Mouse (Mus musculus) ovary, postnatal 14 days (tissue): Measurements from ENCODE around the gene Scnm1.
"Not testable (repeated sequence)": the region's sequence is repeated elsewhere in the genome, so short reads cannot be mapped to it uniquely, and the experiment has no call there.

Experiments
- DNase-seq: peaks from one replicate; pipeline ENCODE4 v3.0.0; 2022; ENCODE audit warnings: low spot score

Gene Scnm1

DNA sequence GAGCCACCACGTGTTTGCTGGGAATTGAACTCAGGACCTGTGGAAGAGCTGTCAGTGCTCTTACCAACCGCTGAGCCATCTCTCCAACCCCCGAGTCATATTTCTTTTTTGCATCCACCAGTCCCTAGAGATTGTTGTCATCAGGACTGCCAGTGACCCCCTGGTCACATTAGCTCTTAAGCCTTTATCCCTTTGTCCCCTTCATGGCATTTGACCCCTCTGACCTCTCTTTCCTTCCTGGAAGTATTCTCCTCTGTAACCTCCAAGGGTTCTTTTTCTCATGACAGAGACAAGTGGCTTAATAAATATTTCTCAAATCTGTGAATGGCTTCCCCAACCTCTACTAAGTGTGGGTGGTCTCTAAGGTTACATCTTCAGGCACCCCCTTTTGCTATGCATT lies 14.1 kb upstream of the Scnm1 start:
- no peak for DNase-seq

GRCm38 (mm10) chr3:95142617-95143011 lies 8.8 kb upstream of the Scnm1 start:
- DNase-seq: peak; percentile 87

DNA sequence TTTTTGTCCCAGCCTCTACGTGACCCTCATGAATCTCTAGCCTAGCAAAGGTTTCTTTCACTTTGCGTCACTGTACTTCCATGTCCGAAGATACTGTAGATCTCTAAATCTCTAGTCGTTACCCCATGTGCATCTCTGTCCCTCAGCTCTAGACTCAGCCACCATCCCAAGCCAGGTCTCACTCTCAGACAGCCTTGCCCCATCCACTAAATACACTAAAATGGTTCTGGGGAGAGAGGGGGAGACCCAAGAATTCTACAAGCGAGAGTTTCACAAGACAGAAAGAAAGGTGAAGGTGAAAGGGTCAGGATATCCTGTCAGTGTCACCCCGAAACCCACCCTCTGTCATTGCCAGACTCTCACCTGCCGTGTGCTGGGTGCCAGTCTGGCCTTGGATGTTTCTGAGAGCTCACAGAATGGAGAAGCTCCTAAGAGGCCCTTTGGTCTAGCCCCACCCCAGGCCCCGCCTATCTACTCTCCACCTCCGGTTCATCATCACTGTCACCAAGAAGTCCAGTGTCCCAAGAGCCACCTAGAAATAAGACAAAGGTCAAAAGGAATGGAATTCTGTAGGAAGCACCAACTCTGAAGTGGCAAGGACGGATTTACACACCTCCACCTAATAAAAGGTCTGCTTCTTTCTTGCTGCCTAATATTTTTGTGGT lies 8.3 kb upstream of the Scnm1 start, which contains the start of gene Tnfaip8l2:
Gene Tnfaip8l2, minus strand, starts transcription at position 409 of the 665 bp plus-strand sequence.
- no peak for DNase-seq

GRCm38 (mm10) chr3:95141474-95141873 lies 7.7 kb upstream of the Scnm1 start:
- DNase-seq: no peak

GRCm38 (mm10) chr3:95140795-95141194 lies 7.0 kb upstream of the Scnm1 start:
- no peak for DNase-seq

DNA sequence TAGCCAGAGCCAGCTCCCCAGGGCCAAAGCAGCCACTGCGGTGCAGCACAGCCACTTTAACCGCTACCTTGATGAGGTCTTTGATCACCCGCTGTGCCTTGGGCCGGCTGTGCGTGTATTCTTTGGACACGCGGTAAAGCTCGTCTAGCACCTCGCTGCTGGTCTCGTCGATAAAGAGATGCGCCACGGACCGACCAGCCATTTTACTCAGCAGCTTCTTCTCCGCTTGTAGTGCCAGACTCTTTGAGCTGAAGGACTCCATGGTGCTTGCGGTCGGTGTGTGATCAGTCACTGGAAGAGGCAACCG lies 6.4 kb upstream of the Scnm1 start:
- DNase-seq: no peak

- no peak for DNase-seq
These were observed 5.9 kb upstream of the Scnm1 start for GRCm38 (mm10) chr3:95139586-95140288.

DNA sequence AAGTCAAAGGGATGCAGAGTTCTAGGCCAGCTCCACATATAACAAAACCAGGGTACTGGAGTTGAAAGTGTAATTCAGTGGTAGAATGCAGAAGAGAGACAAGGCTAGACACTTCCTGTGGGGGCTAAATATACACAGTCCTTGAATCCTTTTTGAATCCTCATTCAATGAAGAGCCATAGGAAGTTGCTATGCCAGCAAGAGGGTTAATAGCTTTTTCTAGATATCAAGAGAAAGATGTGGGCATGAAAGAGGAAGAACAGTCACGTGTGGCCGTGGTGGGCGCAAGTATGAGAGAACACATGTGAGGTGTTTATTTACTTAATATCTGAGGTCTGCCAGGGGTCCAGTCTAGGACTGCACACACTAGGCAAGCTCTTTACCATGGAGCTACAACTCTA lies 2.5 kb upstream of the Scnm1 start:
- no peak for DNase-seq

GRCm38 (mm10) chr3:95135433-95136052 lies 1.7 kb upstream of the Scnm1 start:
- no peak for DNase-seq

DNA sequence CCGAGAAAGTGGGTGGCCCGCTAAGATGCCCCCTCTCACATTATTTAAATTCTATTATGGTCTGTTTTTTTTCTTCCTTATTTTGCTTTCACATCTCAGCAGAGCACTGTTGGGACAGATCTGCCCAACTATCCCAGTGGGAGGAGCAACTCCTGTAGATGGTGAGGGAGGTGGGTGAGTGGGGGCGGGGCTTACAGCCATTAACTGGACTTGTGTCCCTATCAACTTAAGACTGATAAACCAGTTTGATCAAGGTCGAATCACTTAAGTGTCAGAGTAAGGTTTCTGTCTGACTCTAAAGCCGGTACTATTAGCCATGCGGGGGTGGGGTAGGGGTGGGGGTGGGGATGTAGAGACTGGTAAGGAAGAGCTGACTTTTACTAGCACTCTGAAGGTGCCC lies 1.2 kb upstream of the Scnm1 start:
- DNase-seq: peak; percentile 40

GRCm38 (mm10) chr3:95134133-95134532 lies 322 bp upstream of the Scnm1 start:
- not testable (repeated sequence) for DNase-seq

DNA sequence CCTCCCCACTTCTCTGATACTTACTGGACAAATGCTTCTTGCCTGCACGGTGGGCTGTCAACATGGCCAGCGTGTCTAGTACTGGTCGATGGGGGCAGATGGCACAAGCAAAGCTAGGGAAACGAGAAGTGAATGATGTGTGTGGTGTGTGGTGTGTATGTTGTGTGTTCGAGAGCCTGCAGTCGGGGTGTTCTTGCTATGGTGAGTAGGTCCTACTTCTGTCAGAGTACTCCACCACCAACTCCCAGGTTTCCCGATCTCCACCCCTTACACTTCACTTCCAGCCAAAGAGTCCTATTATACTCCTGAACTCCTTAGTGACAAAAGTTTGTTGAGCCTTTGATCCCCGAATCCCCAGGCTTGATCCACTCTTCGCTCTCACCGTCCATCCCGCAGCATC lies 635 bp downstream of the Scnm1 start:
- no peak for DNase-seq

DNA sequence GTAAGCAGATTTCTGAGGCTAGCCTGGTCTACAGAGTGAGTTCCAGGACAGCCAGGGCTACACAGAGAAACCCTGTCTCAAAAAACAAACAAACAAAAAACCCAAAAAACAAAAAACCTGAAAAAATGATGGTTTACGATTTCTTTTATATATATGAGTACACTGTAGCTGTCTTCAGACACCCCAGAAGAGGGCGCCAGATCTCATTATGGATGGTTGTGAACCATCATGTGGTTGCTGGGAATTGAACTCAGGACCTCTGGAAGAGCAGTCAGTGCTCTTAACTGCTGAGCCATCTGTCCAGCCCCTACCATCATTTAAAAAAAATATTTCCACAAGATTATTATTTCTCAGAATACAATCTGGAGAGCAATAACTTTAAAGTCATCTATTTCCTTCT lies 1.4 kb downstream of the Scnm1 start:
- DNase-seq: not testable (repeated sequence)

GRCm38 (mm10) chr3:95130081-95130480 lies 3.7 kb downstream of the Scnm1 start:
- no peak for DNase-seq

GRCm38 (mm10) chr3:95129226-95129651 lies 4.6 kb downstream of the Scnm1 start:
- no peak for DNase-seq

- DNase-seq: peak; percentile 58
These were observed 8.8 kb downstream of the Scnm1 start for GRCm38 (mm10) chr3:95124972-95125371.

- DNase-seq: no peak
These were observed 9.6 kb downstream of the Scnm1 start, which contains the start of gene Tmod4 for GRCm38 (mm10) chr3:95124246-95124645. TSS of gene Tmod4 (plus strand) at chr3:95124476.

DNA sequence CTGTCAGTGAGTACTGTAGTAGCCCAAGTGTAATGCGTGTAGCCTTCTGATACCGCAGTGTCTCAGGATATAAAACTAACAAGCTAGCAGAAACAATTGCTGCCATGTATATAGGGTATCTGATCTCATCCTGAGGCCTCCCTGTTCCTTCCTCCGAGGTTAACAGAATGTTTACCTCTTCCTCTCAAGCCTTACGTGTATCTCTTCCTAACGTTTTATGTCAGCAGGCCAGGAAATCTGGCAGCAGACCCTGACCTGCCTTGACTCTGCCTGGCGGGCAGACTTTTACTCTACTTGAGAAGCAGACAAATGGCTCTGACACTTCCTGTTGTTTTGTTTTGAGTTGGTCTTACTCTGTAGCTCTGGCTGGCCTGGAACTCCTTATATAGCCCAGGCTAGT lies 12.2 kb downstream of the Scnm1 start:
- DNase-seq: no peak

- DNase-seq: no peak
These were observed 16.1 kb downstream of the Scnm1 start for GRCm38 (mm10) chr3:95117751-95118150.

- DNase-seq: no peak
These were observed 21.1 kb downstream of the Scnm1 start for GRCm38 (mm10) chr3:95112760-95113159.

- peak; percentile 76 for DNase-seq
These were observed 22.7 kb downstream of the Scnm1 start, which contains the start of gene Vps72 for GRCm38 (mm10) chr3:95110911-95111726. TSS of gene Vps72 (plus strand) at chr3:95111022.

DNA sequence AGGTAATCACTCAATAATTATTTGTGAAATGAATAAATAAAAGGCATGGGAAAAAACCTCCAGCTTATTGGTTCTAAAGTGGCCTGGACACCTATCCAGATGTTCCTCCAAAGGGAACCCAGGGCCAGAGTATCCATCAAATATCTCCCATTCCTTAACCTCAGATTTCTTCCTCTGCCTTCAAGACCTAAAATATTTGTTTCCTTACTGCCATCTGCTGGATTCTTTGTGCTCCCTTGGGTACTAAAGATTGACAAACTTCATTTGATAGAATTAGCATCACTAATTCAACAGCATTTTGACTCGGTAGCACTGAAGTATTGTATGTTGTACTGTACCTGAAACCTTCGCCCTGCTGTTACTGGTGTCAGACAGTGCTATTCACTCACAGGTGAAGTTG lies 25.9 kb downstream of the Scnm1 start:
- DNase-seq: no peak
